Mouse (Mus musculus) embryo, embryonic 10 days (tissue): Measurements from ENCODE around the gene Gm7247.
"Not testable (repeated sequence)": the region's sequence is repeated elsewhere in the genome, so short reads cannot be mapped to it uniquely, and the experiment has no call there.

Source experiments
- DNase-seq: peaks from one replicate; pipeline ENCODE4 v3.0.0-alpha.2; 2015; ENCODE audit warnings: low spot score

Gm7247 gene

GRCm38 (mm10) chr14:51361456-51361855, at the start of gene Gm7247:
Gene Gm7247, plus strand, starts transcription at chr14:51361756.
- DNase-seq = no peak

GRCm38 (mm10) chr14:51324001-51324400, 37.6 kb upstream of the Gm7247 start:
- DNase-seq = no peak

GRCm38 (mm10) chr14:51346027-51346426, 15.5 kb upstream of the Gm7247 start:
- DNase-seq = no peak

GRCm38 (mm10) chr14:51358111-51358982, 3.2 kb upstream of the Gm7247 start:
- DNase-seq = peak; percentile 34

- DNase-seq = no peak
Measured at GRCm38 (mm10) chr14:51382805-51383204, 21.2 kb downstream of the Gm7247 start.

GRCm38 (mm10) chr14:51384351-51384750, 22.8 kb downstream of the Gm7247 start:
- DNase-seq = peak; percentile 21

GRCm38 (mm10) chr14:51385741-51386140, 24.2 kb downstream of the Gm7247 start:
- DNase-seq = peak; percentile 46

GRCm38 (mm10) chr14:51387768-51388167, 26.2 kb downstream of the Gm7247 start:
- DNase-seq = no peak

GRCm38 (mm10) chr14:51388222-51388621, 26.7 kb downstream of the Gm7247 start:
- DNase-seq = peak; percentile 24

- DNase-seq = no peak
Measured at GRCm38 (mm10) chr14:51410520-51410919, 49.0 kb downstream of the Gm7247 start, which contains the start of gene Vmn2r88. Gene Vmn2r88, plus strand, starts transcription at chr14:51410820.

GRCm38 (mm10) chr14:51423885-51424284, 62.3 kb downstream of the Gm7247 start:
- DNase-seq = no peak

- DNase-seq = not testable (repeated sequence)
Measured at GRCm38 (mm10) chr14:51430138-51430537, 68.6 kb downstream of the Gm7247 start.

GRCm38 (mm10) chr14:51434546-51434945, 73.0 kb downstream of the Gm7247 start:
- no peak for DNase-seq

- no peak for DNase-seq
Measured at GRCm38 (mm10) chr14:51435020-51435419, 73.5 kb downstream of the Gm7247 start.

GRCm38 (mm10) chr14:51438955-51439354, 77.4 kb downstream of the Gm7247 start:
- DNase-seq = no peak

- DNase-seq = not testable (repeated sequence)
Measured at GRCm38 (mm10) chr14:51451557-51451956, 90.0 kb downstream of the Gm7247 start, which contains the start of gene Vmn2r89. Gene Vmn2r89, plus strand, starts transcription at chr14:51451857.

- not testable (repeated sequence) for DNase-seq
Measured at GRCm38 (mm10) chr14:51480278-51480677, 118.7 kb downstream of the Gm7247 start.

GRCm38 (mm10) chr14:51481332-51482015, 119.9 kb downstream of the Gm7247 start:
- DNase-seq = not testable (repeated sequence)

- DNase-seq = no peak
Measured at GRCm38 (mm10) chr14:51482051-51482715, 120.6 kb downstream of the Gm7247 start.

GRCm38 (mm10) chr14:51482971-51483381, 121.4 kb downstream of the Gm7247 start:
- not testable (repeated sequence) for DNase-seq

- DNase-seq = no peak
Measured at GRCm38 (mm10) chr14:51483671-51484070, 122.1 kb downstream of the Gm7247 start.

- DNase-seq = no peak
Measured at GRCm38 (mm10) chr14:51486111-51486510, 124.6 kb downstream of the Gm7247 start.
